Mouse (Mus musculus): Measurements from ENCODE around the gene Supt5. TPM values are rescaled to one million over a fixed set of nuclear protein-coding genes. Genes with fewer than 3 reads are reported as not detected.

The Supt5 gene
- polyA plus RNA-seq, 1 experiment from 2014 or later = 29.9 TPM

- under 1% methylated on average over 58 of the region's 62 CpGs for WGBS (ENCODE audit: insufficient replicate concordance)
- H3K27ac ChIP-seq (replicated peaks) = no peak overlapping the region
- peak overlapping the region; percentile 75 for H3K4me2 ChIP-seq
- no peaks in the 10 kb centered on the region for H3K36me3 ChIP-seq (replicated peaks)
- peak; percentile 28; the same call in 1 of the 2 replicates for ATAC-seq (ENCODE audit: insufficient read depth)
- peak overlapping the region; percentile 42; the same call in 1 of the 2 replicates for H3K9ac ChIP-seq
- H3K4me3 ChIP-seq (replicated peaks) = peak overlapping the region; percentile 62
- peaks cover 7% of the 10 kb centered on the region for H3K4me1 ChIP-seq (replicated peaks)
- H3K27me3 ChIP-seq = peaks cover 37% of the 10 kb centered on the region
- no peaks in the 10 kb centered on the region for H3K9me3 ChIP-seq (replicated peaks)
Observed at GRCm38 (mm10) chr7:28268042-28268531, 70.5 kb downstream of the Supt5 start.

GRCm38 (mm10) chr7:28267129-28268041 is 71.2 kb downstream of the Supt5 start, which contains the start of gene Eid2:
Eid2 (plus strand) TSS chr7:28267881.
- peak within 1 kb of the TSS; percentile 62 for H3K4me3 ChIP-seq (replicated peaks)
- H3K27me3 ChIP-seq = peaks cover 37% of the 10 kb centered on the region
- H3K9ac ChIP-seq = peak within 1 kb of the TSS; percentile 42; the same call in 1 of the 2 replicates
- H3K4me2 ChIP-seq = peak within 1 kb of the TSS; percentile 75
- no peak within 1 kb of the TSS for H3K27ac ChIP-seq (replicated peaks)
- peak; percentile 37; the same call in 1 of the 2 replicates for ATAC-seq (ENCODE audit: insufficient read depth)
- WGBS (ENCODE audit: insufficient replicate concordance) = 5% methylated on average over 57 of the region's 57 CpGs
- peaks cover 7% of the 10 kb centered on the region for H3K4me1 ChIP-seq (replicated peaks)
- no peaks in the 10 kb centered on the region for H3K36me3 ChIP-seq (replicated peaks)
- H3K9me3 ChIP-seq (replicated peaks) = no peaks in the 10 kb centered on the region

GRCm38 (mm10) chr7:28265391-28265790 is 73.2 kb downstream of the Supt5 start:
- Histone ChIP-seq H3K27me3 (peaks cover 37% of the 10 kb centered on the region), H3K9ac (no peak overlapping the region), H3K4me3 (replicated peaks) (no peak overlapping the region), H3K4me1 (replicated peaks) (peaks cover 7% of the 10 kb centered on the region), H3K36me3 (replicated peaks) (no peaks in the 10 kb centered on the region), H3K27ac (replicated peaks) (no peak overlapping the region), H3K4me2 (no peak overlapping the region), H3K9me3 (replicated peaks) (no peaks in the 10 kb centered on the region)
- WGBS (ENCODE audit: insufficient replicate concordance) = 76% methylated on average over 13 of the region's 13 CpGs
- no peak for ATAC-seq (ENCODE audit: insufficient read depth)

Other genes with a start within 250 kb of the Supt5 start
- gene 9530053A07Rik, start 209.3 kb downstream of the Supt5 start, polyA plus RNA-seq (2015; fragmentation: Nextera tagmentation; extraction: Ambion mirVana) = not detected in 2 replicates
- 55.0 and 56.9 TPM in 2 replicates for gene Fbl, start 169.0 kb downstream of the Supt5 start, polyA plus RNA-seq (2015; fragmentation: Nextera tagmentation; extraction: Ambion mirVana)
- gene Dyrk1b, start 159.3 kb downstream of the Supt5 start, polyA plus RNA-seq (2015; fragmentation: Nextera tagmentation; extraction: Ambion mirVana) = 2.3 and 2.7 TPM in 2 replicates
- gene Eid2, start 70.9 kb downstream of the Supt5 start, polyA plus RNA-seq (2015; fragmentation: Nextera tagmentation; extraction: Ambion mirVana) = 0.52 and 0.75 TPM in 2 replicates
- 1.7 and 1.8 TPM in 2 replicates for gene Eid2b, start 61.0 kb downstream of the Supt5 start, polyA plus RNA-seq (2015; fragmentation: Nextera tagmentation; extraction: Ambion mirVana)
- 0.07 TPM in 1 of 2 replicates, not detected in the other for gene Selenov, start 47.6 kb downstream of the Supt5 start, polyA plus RNA-seq (2015; fragmentation: Nextera tagmentation; extraction: Ambion mirVana)
- gene Dll3, start 36.5 kb downstream of the Supt5 start, polyA plus RNA-seq (2015; fragmentation: Nextera tagmentation; extraction: Ambion mirVana) = not detected in 2 replicates
- 78.3 and 85.2 TPM in 2 replicates for gene Timm50, start 26.7 kb downstream of the Supt5 start, polyA plus RNA-seq (2015; fragmentation: Nextera tagmentation; extraction: Ambion mirVana)
- gene Rps16, start 11.9 kb upstream of the Supt5 start, polyA plus RNA-seq (2015; fragmentation: Nextera tagmentation; extraction: Ambion mirVana) = 540 and 619 TPM in 2 replicates
- 4.5 and 5.1 TPM in 2 replicates for gene Plekhg2, start 33.9 kb upstream of the Supt5 start, polyA plus RNA-seq (2015; fragmentation: Nextera tagmentation; extraction: Ambion mirVana)
- 8.3 and 8.8 TPM in 2 replicates for gene Zfp36, start 41.5 kb upstream of the Supt5 start, polyA plus RNA-seq (2015; fragmentation: Nextera tagmentation; extraction: Ambion mirVana)
- gene Med29, start 54.0 kb upstream of the Supt5 start, polyA plus RNA-seq (2015; fragmentation: Nextera tagmentation; extraction: Ambion mirVana) = 23.9 and 25.6 TPM in 2 replicates
- 24.6 and 26.2 TPM in 2 replicates for gene Paf1, start 54.2 kb upstream of the Supt5 start, polyA plus RNA-seq (2015; fragmentation: Nextera tagmentation; extraction: Ambion mirVana)
- 32.4 and 35.6 TPM in 2 replicates for gene Gmfg, start 98.7 kb upstream of the Supt5 start, polyA plus RNA-seq (2015; fragmentation: Nextera tagmentation; extraction: Ambion mirVana)
- 0.09 and 0.20 TPM in 2 replicates for gene Lrfn1, start 113.2 kb upstream of the Supt5 start, polyA plus RNA-seq (2015; fragmentation: Nextera tagmentation; extraction: Ambion mirVana)
- not detected in 2 replicates for gene Ifnl2, start 171.7 kb upstream of the Supt5 start, polyA plus RNA-seq (2015; fragmentation: Nextera tagmentation; extraction: Ambion mirVana)
- not detected in 2 replicates for gene Ifnl3, start 184.1 kb upstream of the Supt5 start, polyA plus RNA-seq (2015; fragmentation: Nextera tagmentation; extraction: Ambion mirVana)
- 0.68 TPM in 1 of 2 replicates, not detected in the other for gene Sycn, start 202.1 kb upstream of the Supt5 start, polyA plus RNA-seq (2015; fragmentation: Nextera tagmentation; extraction: Ambion mirVana)
- not detected in 2 replicates for gene Nccrp1, start 208.5 kb upstream of the Supt5 start, polyA plus RNA-seq (2015; fragmentation: Nextera tagmentation; extraction: Ambion mirVana)

All from liver, embryonic 15.5 days (tissue).